Mouse (Mus musculus) erythroblast, embryonic 14.5 days (primary cell): ENCODE measurements at regions not wholly inside any gene's neighbourhood (a gene's known extent, or its start where the extent isn't known, plus 50 kb on each side); places are given as distances from the start of the nearest gene placed in this dataset.
"Not testable (repeated sequence)": the region's sequence is repeated elsewhere in the genome, so short reads cannot be mapped to it uniquely, and the experiment has no call there.

ENCODE experiments used
- GATA1 ChIP-seq: IDR thresholded peaks from 2 replicates; pipeline ENCODE4 v1.6.1; 2012; ENCODE audit warnings: low read length, inconsistent platforms, mixed read lengths
- TAL1 ChIP-seq: IDR thresholded peaks from 3 replicates; pipeline ENCODE4 v1.6.1; 2012; ENCODE audit warnings: low read length, inconsistent platforms, mixed read lengths

DNA sequence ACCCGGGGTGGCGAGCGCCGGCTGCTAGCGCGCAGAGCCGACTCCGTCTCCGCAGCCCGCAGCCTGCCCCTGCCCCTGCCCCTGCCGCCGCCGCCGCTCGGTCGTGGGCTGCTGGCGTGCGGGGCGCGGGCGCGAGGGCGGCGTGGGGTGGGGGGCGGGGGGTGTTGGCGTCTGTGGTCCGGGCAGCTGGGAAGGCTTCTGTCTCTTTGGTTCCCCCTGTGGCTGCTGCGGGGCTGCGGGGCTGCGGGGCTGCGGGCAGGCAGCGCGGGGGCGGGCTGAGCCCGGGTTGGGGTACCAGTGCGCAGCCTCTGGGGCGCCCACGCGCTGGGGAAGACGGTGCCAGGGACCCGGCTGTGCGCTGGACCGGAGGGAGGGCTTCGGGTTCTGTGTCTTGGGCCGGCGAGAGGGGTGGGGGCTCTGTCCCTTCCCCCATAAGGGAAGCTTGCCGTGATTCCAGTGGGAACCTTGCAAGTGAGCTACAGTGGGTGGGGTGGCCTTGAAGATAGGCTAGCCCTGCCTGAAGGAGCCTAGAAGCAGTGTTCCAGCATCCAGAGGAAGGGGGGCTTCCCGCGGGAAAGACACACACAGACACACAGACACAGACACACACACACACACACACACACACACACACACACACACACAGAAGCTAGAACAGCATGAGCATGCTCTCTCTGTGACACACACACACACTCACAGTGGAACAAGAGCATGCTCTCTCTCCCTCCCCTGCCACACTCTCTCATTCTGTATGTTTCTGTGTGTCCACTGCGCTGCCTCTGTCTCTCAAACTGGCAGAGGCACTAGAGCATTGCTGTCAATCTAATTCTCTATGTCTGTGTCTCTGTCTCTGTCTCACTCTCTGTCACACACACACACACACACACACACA is 118.5 kb downstream of the Nap1l2 start:
- not testable (repeated sequence) for TF ChIP-seq TAL1, GATA1
